Mouse (Mus musculus): ENCODE measurements at regions not wholly inside any gene's neighbourhood (a gene's known extent, or its start where the extent isn't known, plus 50 kb on each side); places are given as distances from the start of the nearest gene placed in this dataset.

- TF ChIP-seq MYOG (IDR thresholded peaks at IDR 0.05; ENCODE audit: control insufficient read depth in 1 of 3, insufficient read depth in 1 of 3, insufficient read length in 2 of 3, low read depth in 2 of 3) (no peak), TCF12 (IDR thresholded peaks at IDR 0.05; ENCODE audit: insufficient read depth, poor library complexity, severe bottlenecking) (no peak)
Observed at GRCm38 (mm10) chr9:84461441-84461840, 536.5 kb downstream of the Bckdhb start.

Data from myocyte (in vitro differentiated cells).